Mouse (Mus musculus) adrenal gland, postnatal 25 days (tissue): ENCODE measurements around the gene Fut8. TPM values are rescaled to one million over a fixed set of nuclear protein-coding genes. Genes with fewer than 3 reads are reported as not detected.
"Not testable (repeated sequence)": the region's sequence is repeated elsewhere in the genome, so short reads cannot be mapped to it uniquely, and the experiment has no call there.

Source experiments
- DNase-seq: peaks from one replicate; pipeline ENCODE4 v3.0.0; 2021; ENCODE audit warnings: mixed read lengths
- total RNA-seq: library from RNA; stranded (reverse); gene quantifications from 2 replicates; pipeline ENCODE4 v1.2.3, GENCODE M21; 2021

Gene Fut8
- total RNA-seq, 1 experiment from 2014 or later, result 47.7 TPM

- DNase-seq, result no peak
These were observed 263.7 kb downstream of the Fut8 start for GRCm38 (mm10) chr12:77501466-77502240.

- DNase-seq, result no peak
These were observed 264.3 kb downstream of the Fut8 start for GRCm38 (mm10) chr12:77502243-77502642.

- no peak for DNase-seq
These were observed 267.5 kb downstream of the Fut8 start for GRCm38 (mm10) chr12:77505431-77505830.

GRCm38 (mm10) chr12:77507770-77508169 lies 269.8 kb downstream of the Fut8 start:
- DNase-seq, result no peak

GRCm38 (mm10) chr12:77510758-77511157 lies 272.8 kb downstream of the Fut8 start:
- DNase-seq, result no peak

GRCm38 (mm10) chr12:77511206-77511605 lies 273.3 kb downstream of the Fut8 start:
- no peak for DNase-seq

GRCm38 (mm10) chr12:77511631-77512030 lies 273.7 kb downstream of the Fut8 start:
- no peak for DNase-seq

GRCm38 (mm10) chr12:77516805-77517204 lies 278.9 kb downstream of the Fut8 start:
- no peak for DNase-seq

GRCm38 (mm10) chr12:77517691-77518090 lies 279.8 kb downstream of the Fut8 start:
- no peak for DNase-seq

- no peak for DNase-seq
These were observed 281.7 kb downstream of the Fut8 start for GRCm38 (mm10) chr12:77519534-77520102.

GRCm38 (mm10) chr12:77524014-77524413 lies 286.1 kb downstream of the Fut8 start:
- not testable (repeated sequence) for DNase-seq
